Mouse (Mus musculus): ENCODE results near the gene H2-K1. TPM values are rescaled to one million over a fixed set of nuclear protein-coding genes. Genes with fewer than 3 reads are reported as not detected.
"Not testable (repeated sequence)": the region's sequence is repeated elsewhere in the genome, so short reads cannot be mapped to it uniquely, and the experiment has no call there.

H2-K1 gene
- polyA plus RNA-seq, 2 experiments, result 25.5 to 27.0 TPM

DNA sequence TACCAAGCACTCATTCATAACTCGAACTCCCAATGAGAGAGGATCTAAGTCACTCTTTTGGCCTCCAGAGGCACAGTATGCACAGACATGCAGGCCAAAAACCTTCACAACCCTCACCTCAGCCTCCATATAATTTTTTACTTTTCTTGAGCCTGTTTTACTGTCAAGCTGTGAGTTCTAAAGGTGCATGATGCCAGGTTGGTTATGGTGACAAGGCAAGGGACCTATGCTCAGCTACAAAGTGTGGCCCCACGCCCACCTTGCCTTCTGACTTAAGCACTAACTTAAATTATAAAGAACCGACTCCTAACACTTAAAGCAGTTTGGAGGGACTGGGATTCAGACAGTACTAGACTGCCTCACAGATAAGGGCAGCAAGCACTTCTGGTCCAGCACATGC, 46.8 kb downstream of the H2-K1 start:
- H3K4me1 ChIP-seq (ENCODE audit: control insufficient read depth, insufficient read depth, low read length), result peaks cover 38% of the 10 kb centered on the region
- no peak overlapping the region for H3K4me3 ChIP-seq (replicated peaks; ENCODE audit: low read length)
- H3K36me3 ChIP-seq (ENCODE audit: control insufficient read depth, insufficient read depth, low read length), result peaks cover 58% of the 10 kb centered on the region
- ATAC-seq (ENCODE audit: low FRiP score, low read depth), result no peak
- H3K27me3 ChIP-seq (ENCODE audit: control insufficient read depth, insufficient read depth, low read length), result no peaks in the 10 kb centered on the region
- peak overlapping the region; percentile 21; the same call in 1 of the 2 replicates for H3K9ac ChIP-seq (ENCODE audit: low read depth, low read length, severe bottlenecking)
- H3K27ac ChIP-seq (replicated peaks; ENCODE audit: low read depth, low read length), result no peak overlapping the region
- TF ChIP-seq POLR2A (IDR thresholded peaks at IDR 0.05; ENCODE audit: borderline replicate concordance, extremely low read depth, insufficient read depth, insufficient read length), result no peak
- H3K9me3 ChIP-seq (ENCODE audit: control insufficient read depth, low read length), result no peaks in the 10 kb centered on the region
- H3K4me2 ChIP-seq (replicated peaks; ENCODE audit: low read depth, low read length, severe bottlenecking), result no peak overlapping the region
- DNase-seq (ENCODE audit: low spot score), result no peak
- 88% methylated on average over 3 of the region's 3 CpGs for WGBS

- peaks cover 54% of the 10 kb centered on the region for H3K36me3 ChIP-seq (ENCODE audit: control insufficient read depth, insufficient read depth, low read length)
- H3K4me3 ChIP-seq (replicated peaks; ENCODE audit: low read length), result no peak overlapping the region
- TF ChIP-seq POLR2A (IDR thresholded peaks at IDR 0.05; ENCODE audit: borderline replicate concordance, extremely low read depth, insufficient read depth, insufficient read length), result no peak
- WGBS, result 76% methylated on average over 4 of the region's 4 CpGs
- DNase-seq (ENCODE audit: low spot score), result no peak
- H3K27ac ChIP-seq (replicated peaks; ENCODE audit: low read depth, low read length), result no peak overlapping the region
- H3K4me1 ChIP-seq (ENCODE audit: control insufficient read depth, insufficient read depth, low read length), result peaks cover 38% of the 10 kb centered on the region
- H3K27me3 ChIP-seq (ENCODE audit: control insufficient read depth, insufficient read depth, low read length), result no peaks in the 10 kb centered on the region
- no peak for ATAC-seq (ENCODE audit: low FRiP score, low read depth)
- H3K4me2 ChIP-seq (replicated peaks; ENCODE audit: low read depth, low read length, severe bottlenecking), result 0 out of 2 replicates have a peak overlapping the region, but pooled peaks have one; percentile 7
- H3K9ac ChIP-seq (ENCODE audit: low read depth, low read length, severe bottlenecking), result peak overlapping the region; percentile 21; the same call in 1 of the 2 replicates
- no peaks in the 10 kb centered on the region for H3K9me3 ChIP-seq (ENCODE audit: control insufficient read depth, low read length)
Observed at GRCm38 (mm10) chr17:33952879-33953278, 47.3 kb downstream of the H2-K1 start.

- H3K4me2 ChIP-seq (replicated peaks; ENCODE audit: low read depth, low read length, severe bottlenecking), result peak overlapping the region; percentile 85
- H3K27me3 ChIP-seq (ENCODE audit: control insufficient read depth, insufficient read depth, low read length); H3K27ac ChIP-seq (replicated peaks; ENCODE audit: low read depth, low read length); H3K9me3 ChIP-seq (ENCODE audit: control insufficient read depth, low read length); ATAC-seq (ENCODE audit: low FRiP score, low read depth); DNase-seq (ENCODE audit: low spot score): not testable (repeated sequence)
- H3K4me3 ChIP-seq (replicated peaks; ENCODE audit: low read length), result peak overlapping the region; percentile 43
- WGBS, result 74% methylated on average over 13 of the region's 13 CpGs
- peaks cover 60% of the 10 kb centered on the region for H3K36me3 ChIP-seq (ENCODE audit: control insufficient read depth, insufficient read depth, low read length)
- H3K9ac ChIP-seq (ENCODE audit: low read depth, low read length, severe bottlenecking), result peak overlapping the region; percentile 63; the same call in 1 of the 2 replicates
- peaks cover 38% of the 10 kb centered on the region for H3K4me1 ChIP-seq (ENCODE audit: control insufficient read depth, insufficient read depth, low read length)
Observed at GRCm38 (mm10) chr17:33952015-33952414, 48.1 kb downstream of the H2-K1 start.

DNA sequence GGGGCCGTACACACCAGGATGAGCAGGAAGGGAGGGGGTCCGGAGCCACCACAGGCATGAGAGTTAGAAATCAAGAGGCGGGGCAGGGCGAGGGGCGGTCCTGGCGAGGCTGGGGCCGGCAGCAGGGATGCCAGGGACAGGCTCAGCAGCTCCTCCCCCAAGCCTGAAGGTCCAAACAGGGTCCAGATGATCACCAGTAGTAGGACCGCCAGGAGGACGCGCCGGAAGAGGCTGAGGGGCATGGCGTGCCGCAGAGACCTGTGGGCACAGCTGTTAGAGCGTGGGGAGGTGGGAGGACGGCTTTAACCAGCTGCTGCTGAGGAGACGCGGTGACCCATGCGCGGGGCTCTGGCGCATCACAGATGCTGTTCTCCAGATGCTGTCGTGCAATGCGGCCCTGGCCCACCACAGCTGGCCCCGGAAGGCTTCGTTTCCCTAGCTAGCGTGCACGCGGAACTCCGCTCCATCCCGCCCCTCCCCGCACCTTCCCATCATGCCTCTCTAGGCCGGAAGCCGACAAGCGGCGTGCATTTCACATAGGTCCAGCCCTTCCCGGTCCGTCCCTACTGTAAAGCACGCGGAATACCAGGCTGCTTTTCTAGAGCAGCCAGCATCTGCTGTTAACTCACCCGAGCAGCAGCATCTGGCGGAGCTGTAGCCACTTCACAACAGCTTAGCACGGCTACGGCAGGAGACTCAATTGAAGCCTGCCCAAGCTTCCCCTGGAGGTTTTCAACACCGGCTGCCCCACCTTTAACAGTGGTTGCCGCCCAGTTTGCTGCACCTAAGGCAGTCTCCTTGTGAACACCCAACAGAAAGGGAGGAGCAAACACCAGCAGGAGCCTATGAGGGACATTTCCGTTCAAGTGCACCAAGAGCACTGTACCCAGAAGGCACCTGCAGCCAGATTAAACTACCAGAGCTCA, 48.9 kb downstream of the H2-K1 start, which contains the start of gene B3galt4:
TSS of gene B3galt4 (minus strand) at position 468 of the 926 bp plus-strand sequence.
- H3K4me1 ChIP-seq (ENCODE audit: control insufficient read depth, insufficient read depth, low read length), result peaks cover 32% of the 10 kb centered on the region

DNA sequence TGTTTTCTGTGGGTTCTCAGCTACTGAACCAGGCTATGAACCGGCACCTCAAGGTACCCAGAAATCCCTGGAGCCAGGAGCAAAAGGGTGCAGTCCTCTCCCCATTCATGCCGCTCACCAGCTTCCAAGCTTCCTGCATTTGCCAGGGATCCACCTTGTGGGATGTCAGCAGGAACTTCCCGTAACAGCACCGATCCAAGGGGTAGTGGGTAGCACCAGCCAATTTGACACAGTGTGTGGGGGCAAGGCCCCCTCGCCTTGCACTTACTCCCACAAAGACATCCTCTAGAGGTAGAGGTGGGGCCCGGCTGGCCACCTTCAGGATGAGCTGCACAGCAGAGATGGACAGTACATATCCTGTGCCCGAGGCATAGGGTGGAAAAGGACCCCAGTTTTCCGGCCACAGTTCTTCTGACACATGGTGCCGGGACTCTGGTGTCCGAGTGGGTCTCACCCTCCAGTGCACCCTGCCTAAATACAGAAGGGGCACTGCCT, 50.0 kb downstream of the H2-K1 start:
- peak overlapping the region; percentile 88 for H3K27ac ChIP-seq (replicated peaks; ENCODE audit: low read depth, low read length)
- no peaks in the 10 kb centered on the region for H3K9me3 ChIP-seq (ENCODE audit: control insufficient read depth, low read length)
- H3K4me2 ChIP-seq (replicated peaks; ENCODE audit: low read depth, low read length, severe bottlenecking), result peak overlapping the region; percentile 85
- peaks cover 76% of the 10 kb centered on the region for H3K36me3 ChIP-seq (ENCODE audit: control insufficient read depth, insufficient read depth, low read length)
- peak overlapping the region; percentile 43 for H3K4me3 ChIP-seq (replicated peaks; ENCODE audit: low read length)
- 77% methylated on average over 10 of the region's 10 CpGs for WGBS
- DNase-seq (ENCODE audit: low spot score) (no peak), ATAC-seq (ENCODE audit: low FRiP score, low read depth) (no peak)
- H3K27me3 ChIP-seq (ENCODE audit: control insufficient read depth, insufficient read depth, low read length), result no peaks in the 10 kb centered on the region
- no peak for TF ChIP-seq POLR2A (IDR thresholded peaks at IDR 0.05; ENCODE audit: borderline replicate concordance, extremely low read depth, insufficient read depth, insufficient read length)
- H3K9ac ChIP-seq (ENCODE audit: low read depth, low read length, severe bottlenecking), result peak overlapping the region; percentile 63
- H3K4me1 ChIP-seq (ENCODE audit: control insufficient read depth, insufficient read depth, low read length), result peaks cover 32% of the 10 kb centered on the region

More for the DNA sequence above, 48.9 kb downstream of the H2-K1 start, which contains the start of gene B3galt4:
- peak; percentile 83 for DNase-seq (ENCODE audit: low spot score)
- H3K4me3 ChIP-seq (replicated peaks; ENCODE audit: low read length), result peak within 1 kb of the TSS; percentile 43
- TF ChIP-seq POLR2A (IDR thresholded peaks at IDR 0.05; ENCODE audit: borderline replicate concordance, extremely low read depth, insufficient read depth, insufficient read length), result no peak; the same call in 1 of the 2 replicates
- H3K9me3 ChIP-seq (ENCODE audit: control insufficient read depth, low read length), result no peaks in the 10 kb centered on the region
- peaks cover 66% of the 10 kb centered on the region for H3K36me3 ChIP-seq (ENCODE audit: control insufficient read depth, insufficient read depth, low read length)
- H3K9ac ChIP-seq (ENCODE audit: low read depth, low read length, severe bottlenecking), result peak within 1 kb of the TSS; percentile 63
- H3K4me2 ChIP-seq (replicated peaks; ENCODE audit: low read depth, low read length, severe bottlenecking), result peak within 1 kb of the TSS; percentile 85
- WGBS, result 3% methylated on average over 44 of the region's 45 CpGs
- ATAC-seq (ENCODE audit: low FRiP score, low read depth), result peak; percentile 79
- H3K27ac ChIP-seq (replicated peaks; ENCODE audit: low read depth, low read length), result peak within 1 kb of the TSS; percentile 88
- H3K27me3 ChIP-seq (ENCODE audit: control insufficient read depth, insufficient read depth, low read length), result no peaks in the 10 kb centered on the region

All from limb, embryonic 14.5 days (tissue).